8 mouse cellular contexts compared by ENCODE assay signal in genomic region chr2:60688944-60689615, GRCm38 (mm10). TPM values are rescaled to one million over a fixed set of nuclear protein-coding genes. Genes with fewer than 3 reads are reported as not detected.
DNase-seq lines count a peak whose midpoint lies in the region; ATAC-seq and TF ChIP-seq lines count a peak whose summit lies in the region.

No protein-coding gene starts in this region.

- no peak overlapping the region for H3K9ac ChIP-seq in limb, embryonic 11.5 days (ENCODE audit: low read length)
- H3K9ac ChIP-seq in heart, postnatal 0 days (replicated peaks; ENCODE audit: low read depth, low read length) = no peak overlapping the region
- H3K9ac ChIP-seq in limb, embryonic 15.5 days = no peak overlapping the region
- H3K9ac ChIP-seq in stomach, embryonic 16.5 days (ENCODE audit: low read length) = no peak overlapping the region; the same call in 1 of the 2 replicates
- no peak overlapping the region for H3K9ac ChIP-seq in forebrain, embryonic 13.5 days

- peaks cover 3% of the 10 kb centered on the region for H3K4me1 ChIP-seq in limb, embryonic 11.5 days (ENCODE audit: control insufficient read depth, insufficient read depth, low read length)
- peaks cover 20% of the 10 kb centered on the region for H3K4me1 ChIP-seq in limb, embryonic 10.5 days
- H3K4me1 ChIP-seq in embryonic facial prominence, embryonic 10.5 days = peaks cover 20% of the 10 kb centered on the region
- H3K4me1 ChIP-seq in heart, postnatal 0 days (ENCODE audit: control insufficient read depth, insufficient read depth) = peaks cover 6% of the 10 kb centered on the region
- peaks cover 8% of the 10 kb centered on the region; the same call in 1 of the 2 replicates for H3K4me1 ChIP-seq in limb, embryonic 15.5 days
- peaks cover 10% of the 10 kb centered on the region; the same call in 1 of the 2 replicates for H3K4me1 ChIP-seq in stomach, embryonic 16.5 days (ENCODE audit: control insufficient read depth, insufficient read depth, low read length)
- no peaks in the 10 kb centered on the region for H3K4me1 ChIP-seq in forebrain, embryonic 13.5 days

- no peak for TF ChIP-seq CTCF in heart, postnatal 0 days (IDR thresholded peaks at IDR 0.05; ENCODE audit: low read depth)

- no peak for DNase-seq in limb, embryonic 11.5 days (ENCODE audit: low spot score)
- DNase-seq in limb, embryonic 10.5 days (ENCODE audit: low spot score) = no peak
- peak; percentile 52 for DNase-seq in embryonic facial prominence, embryonic 10.5 days (ENCODE audit: low spot score)
- peak; percentile 67 for DNase-seq in heart, postnatal 0 days (ENCODE audit: low spot score)
- no peak for DNase-seq in cerebellum, adult 9-11 months

- TF ChIP-seq EP300 in heart, postnatal 0 days (IDR thresholded peaks at IDR 0.05; ENCODE audit: low read depth) = no peak; the same call in 1 of the 2 replicates

- H3K4me3 ChIP-seq in limb, embryonic 11.5 days (ENCODE audit: low read depth, low read length) = no peak overlapping the region
- H3K4me3 ChIP-seq in limb, embryonic 10.5 days = no peak overlapping the region
- H3K4me3 ChIP-seq in embryonic facial prominence, embryonic 10.5 days = no peak overlapping the region
- no peak overlapping the region for H3K4me3 ChIP-seq in heart, postnatal 0 days (ENCODE audit: low read depth, low read length)
- no peak overlapping the region for H3K4me3 ChIP-seq in limb, embryonic 15.5 days
- no peak overlapping the region for H3K4me3 ChIP-seq in stomach, embryonic 16.5 days (replicated peaks; ENCODE audit: low read length)
- H3K4me3 ChIP-seq in forebrain, embryonic 13.5 days = no peak overlapping the region

- no peak overlapping the region for H3K27ac ChIP-seq in limb, embryonic 11.5 days (replicated peaks; ENCODE audit: low read depth, low read length)
- no peak overlapping the region for H3K27ac ChIP-seq in limb, embryonic 10.5 days
- H3K27ac ChIP-seq in embryonic facial prominence, embryonic 10.5 days (replicated peaks) = peak overlapping the region; percentile 44
- peak overlapping the region; percentile 63 for H3K27ac ChIP-seq in heart, postnatal 0 days (ENCODE audit: low read depth)
- no peak overlapping the region for H3K27ac ChIP-seq in limb, embryonic 15.5 days
- peak overlapping the region; percentile 50 for H3K27ac ChIP-seq in stomach, embryonic 16.5 days (ENCODE audit: low read length)
- H3K27ac ChIP-seq in forebrain, embryonic 13.5 days = no peak overlapping the region

- no peaks in the 10 kb centered on the region for H3K9me3 ChIP-seq in limb, embryonic 11.5 days (ENCODE audit: control insufficient read depth, low read length)
- no peaks in the 10 kb centered on the region for H3K9me3 ChIP-seq in limb, embryonic 10.5 days (replicated peaks)
- H3K9me3 ChIP-seq in embryonic facial prominence, embryonic 10.5 days = no peaks in the 10 kb centered on the region
- H3K9me3 ChIP-seq in heart, postnatal 0 days (replicated peaks; ENCODE audit: control insufficient read depth, low read length) = no peaks in the 10 kb centered on the region
- no peaks in the 10 kb centered on the region for H3K9me3 ChIP-seq in limb, embryonic 15.5 days
- no peaks in the 10 kb centered on the region for H3K9me3 ChIP-seq in stomach, embryonic 16.5 days (replicated peaks; ENCODE audit: control insufficient read depth, low read length)
- H3K9me3 ChIP-seq in forebrain, embryonic 13.5 days (replicated peaks) = no peaks in the 10 kb centered on the region

- no peaks in the 10 kb centered on the region for H3K27me3 ChIP-seq in limb, embryonic 11.5 days (ENCODE audit: control insufficient read depth, insufficient read depth, low read length)
- H3K27me3 ChIP-seq in limb, embryonic 10.5 days (ENCODE audit: low read depth, poor library complexity, severe bottlenecking) = no peaks in the 10 kb centered on the region
- no peaks in the 10 kb centered on the region for H3K27me3 ChIP-seq in embryonic facial prominence, embryonic 10.5 days (replicated peaks; ENCODE audit: low read depth, poor library complexity, severe bottlenecking)
- no peaks in the 10 kb centered on the region for H3K27me3 ChIP-seq in heart, postnatal 0 days (ENCODE audit: control insufficient read depth, insufficient read depth, low read length)
- no peaks in the 10 kb centered on the region for H3K27me3 ChIP-seq in limb, embryonic 15.5 days
- H3K27me3 ChIP-seq in stomach, embryonic 16.5 days (ENCODE audit: control insufficient read depth, insufficient read depth, low read length) = no peaks in the 10 kb centered on the region
- H3K27me3 ChIP-seq in forebrain, embryonic 13.5 days = 0 out of 2 replicates have a peak, but pooled peaks cover 3% of the 10 kb centered on the region

- ATAC-seq in limb, embryonic 11.5 days (ENCODE audit: insufficient number of reproducible peaks, low FRiP score, low TSS enrichment, low read depth) = 0 out of 2 replicates have a peak, but pooled peaks have one; percentile 44
- peak; percentile 92 for ATAC-seq in heart, postnatal 0 days (ENCODE audit: insufficient read depth, low read depth)
- ATAC-seq in limb, embryonic 15.5 days (ENCODE audit: insufficient number of reproducible peaks, low FRiP score, low TSS enrichment, low read depth) = peak; percentile 84
- peak; percentile 92 for ATAC-seq in stomach, embryonic 16.5 days (ENCODE audit: insufficient read depth, low FRiP score)
- no peak for ATAC-seq in forebrain, embryonic 13.5 days

- no peak overlapping the region for H3K4me2 ChIP-seq in limb, embryonic 11.5 days (ENCODE audit: low read depth, severe bottlenecking)
- H3K4me2 ChIP-seq in heart, postnatal 0 days (ENCODE audit: low read depth, low read length) = no peak overlapping the region; the same call in 1 of the 2 replicates
- no peak overlapping the region for H3K4me2 ChIP-seq in limb, embryonic 15.5 days
- peak overlapping the region; percentile 28 for H3K4me2 ChIP-seq in stomach, embryonic 16.5 days (ENCODE audit: low read depth, low read length)
- H3K4me2 ChIP-seq in forebrain, embryonic 13.5 days = no peak overlapping the region

- no peaks in the 10 kb centered on the region for H3K36me3 ChIP-seq in limb, embryonic 11.5 days (ENCODE audit: control insufficient read depth, insufficient read depth, low read length)
- H3K36me3 ChIP-seq in limb, embryonic 10.5 days = no peaks in the 10 kb centered on the region
- no peaks in the 10 kb centered on the region for H3K36me3 ChIP-seq in embryonic facial prominence, embryonic 10.5 days (replicated peaks)
- no peaks in the 10 kb centered on the region for H3K36me3 ChIP-seq in heart, postnatal 0 days (replicated peaks; ENCODE audit: control insufficient read depth, insufficient read depth, low read length)
- no peaks in the 10 kb centered on the region for H3K36me3 ChIP-seq in limb, embryonic 15.5 days
- no peaks in the 10 kb centered on the region for H3K36me3 ChIP-seq in stomach, embryonic 16.5 days (ENCODE audit: control insufficient read depth, insufficient read depth, low read length)
- no peaks in the 10 kb centered on the region for H3K36me3 ChIP-seq in forebrain, embryonic 13.5 days (ENCODE audit: poor library complexity, severe bottlenecking)

- WGBS in limb, embryonic 11.5 days = 60% methylated on average over 14 of the region's 14 CpGs
- WGBS in limb, embryonic 10.5 days = 53% methylated on average over 14 of the region's 14 CpGs
- WGBS in embryonic facial prominence, embryonic 10.5 days = 47% methylated on average over 14 of the region's 14 CpGs
- 19% methylated on average over 14 of the region's 14 CpGs for WGBS in heart, postnatal 0 days
- 44% methylated on average over 14 of the region's 14 CpGs for WGBS in limb, embryonic 15.5 days
- 17% methylated on average over 14 of the region's 14 CpGs for WGBS in stomach, embryonic 16.5 days
- WGBS in forebrain, embryonic 13.5 days = 71% methylated on average over 14 of the region's 14 CpGs

RNA-seq across cellular contexts. Expression of gene Itgb6, which starts 33.4 kb away (rescaled TPM):
- polyA plus RNA-seq in limb, embryonic 11.5 days (2014; fragmentation: Nextera tagmentation; extraction: Ambion mirVana) = 0.61 and 0.79 TPM in 2 replicates
- 0.05 and 0.20 TPM in 2 replicates for polyA plus RNA-seq in limb, embryonic 10.5 days (2016; fragmentation: Nextera tagmentation; extraction: Ambion mirVana)
- polyA plus RNA-seq in embryonic facial prominence, embryonic 10.5 days (2016; fragmentation: Nextera tagmentation; extraction: Ambion mirVana) = 0.67 and 1.4 TPM in 2 replicates
- total RNA-seq in heart, postnatal 0 days (2014; rRNA removed; ENCODE audit: low replicate concordance) = 1.7 and 2.4 TPM in 2 replicates
- 0.51 and 0.71 TPM in 2 replicates for polyA plus RNA-seq in heart, postnatal 0 days (2015; fragmentation: Nextera tagmentation; extraction: Ambion mirVana)
- polyA plus RNA-seq in limb, embryonic 15.5 days (2015; fragmentation: Nextera tagmentation; extraction: Ambion mirVana) = 3.7 and 4.5 TPM in 2 replicates
- 15.8 and 16.4 TPM in 2 replicates for polyA plus RNA-seq in stomach, embryonic 16.5 days (2015; fragmentation: Nextera tagmentation; extraction: Ambion mirVana)
- not detected in 2 replicates for polyA plus RNA-seq in forebrain, embryonic 13.5 days (2015; fragmentation: Nextera tagmentation; extraction: Ambion mirVana)

Comparison
In these comparisons a context has a peak if more than half of its experiments do, and no peak if none do; other contexts are left out.
1. DNase-seq: peak in embryonic facial prominence, embryonic 10.5 days (single experiment) and heart, postnatal 0 days (single experiment); none in limb, embryonic 11.5 days (single experiment), limb, embryonic 10.5 days (single experiment) and cerebellum, adult 9-11 months (single experiment).
2. H3K27ac ChIP-seq: peak in embryonic facial prominence, embryonic 10.5 days (single experiment), heart, postnatal 0 days (single experiment) and stomach, embryonic 16.5 days (single experiment); none in limb, embryonic 11.5 days (single experiment), limb, embryonic 10.5 days (single experiment), limb, embryonic 15.5 days (single experiment) and forebrain, embryonic 13.5 days (single experiment).